Mouse (Mus musculus) megakaryocyte progenitor cell, adult 5-6 weeks (primary cell): ENCODE measurements at regions not wholly inside any gene's neighbourhood (a gene's known extent, or its start where the extent isn't known, plus 50 kb on each side); places are given as distances from the start of the nearest gene placed in this dataset.

Experiments used
- ATAC-seq: replicated peaks from 2 replicates; pipeline ENCODE4 v1.8.0; 2016; ENCODE audit warnings: mild to moderate bottlenecking, moderate TSS enrichment, inconsistent platforms; ENCODE audit not compliant: poor library complexity

- ATAC-seq, result no peak
These were observed 131.0 kb upstream of the Rgs17 start for GRCm38 (mm10) chr10:6053207-6053606.

GRCm38 (mm10) chr10:6043358-6043757, 121.2 kb upstream of the Rgs17 start:
- ATAC-seq, result no peak

GRCm38 (mm10) chr10:6039771-6040170, 117.6 kb upstream of the Rgs17 start:
- no peak for ATAC-seq

GRCm38 (mm10) chr10:6035792-6036487, 113.7 kb upstream of the Rgs17 start:
- ATAC-seq, result peak; percentile 99

- no peak for ATAC-seq
These were observed 110.3 kb upstream of the Rgs17 start for GRCm38 (mm10) chr10:6032469-6032868.

- ATAC-seq, result no peak
These were observed 105.4 kb upstream of the Rgs17 start for GRCm38 (mm10) chr10:6027551-6027950.

GRCm38 (mm10) chr10:6026317-6026716, 104.1 kb upstream of the Rgs17 start:
- ATAC-seq, result no peak

GRCm38 (mm10) chr10:6022609-6023283, 100.5 kb upstream of the Rgs17 start:
- ATAC-seq, result no peak

- no peak for ATAC-seq
These were observed 98.9 kb upstream of the Rgs17 start for GRCm38 (mm10) chr10:6020944-6021684.

- ATAC-seq, result no peak
These were observed 91.5 kb upstream of the Rgs17 start for GRCm38 (mm10) chr10:6013743-6014142.

- no peak for ATAC-seq
These were observed 89.3 kb upstream of the Rgs17 start for GRCm38 (mm10) chr10:6011541-6011940.

GRCm38 (mm10) chr10:6011029-6011428, 88.8 kb upstream of the Rgs17 start:
- no peak for ATAC-seq

- ATAC-seq, result no peak
These were observed 85.2 kb upstream of the Rgs17 start for GRCm38 (mm10) chr10:6007238-6007972.

- ATAC-seq, result no peak
These were observed 59.2 kb upstream of the Rgs17 start for GRCm38 (mm10) chr10:5981433-5981832.

GRCm38 (mm10) chr10:5978534-5978933, 56.3 kb upstream of the Rgs17 start:
- ATAC-seq, result no peak
